Mouse (Mus musculus): ENCODE results near the gene Psd. TPM values are rescaled to one million over a fixed set of nuclear protein-coding genes. Genes with fewer than 3 reads are reported as not detected.

Gene Psd
- 1 to 10 TPM; 1.7 to 2.1 TPM for total RNA-seq (2021)

DNA sequence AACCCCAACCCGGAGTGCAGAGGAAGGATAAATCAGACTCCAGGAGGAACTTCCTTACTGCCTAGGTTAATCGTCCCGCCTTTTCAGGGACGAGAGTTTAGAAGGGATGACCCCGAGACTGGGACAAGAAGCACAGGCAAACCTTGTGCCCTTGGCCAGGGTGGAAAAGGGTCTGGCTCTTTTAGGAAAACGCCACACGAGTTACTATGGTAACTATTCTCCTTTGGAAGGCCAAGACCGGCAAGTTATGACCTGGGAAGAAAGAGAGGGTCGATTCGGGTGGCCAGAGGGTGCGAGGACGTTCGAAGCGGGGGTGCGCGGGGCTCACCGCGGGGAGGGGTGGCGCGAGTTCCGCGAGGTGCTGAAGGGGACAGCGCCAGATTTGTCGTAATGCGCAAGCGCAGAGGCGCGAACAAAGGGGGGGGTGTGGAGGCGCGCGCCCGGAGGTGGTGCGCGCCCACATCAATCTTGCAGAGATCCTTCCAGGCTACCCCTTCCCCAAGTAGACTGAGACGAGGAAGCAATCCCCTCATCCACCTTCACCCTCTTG lies at the start of gene Psd:
Gene Psd, minus strand, starts transcription at position 401 of the 550 bp plus-strand sequence.
- peak; percentile 64 for DNase-seq

DNA sequence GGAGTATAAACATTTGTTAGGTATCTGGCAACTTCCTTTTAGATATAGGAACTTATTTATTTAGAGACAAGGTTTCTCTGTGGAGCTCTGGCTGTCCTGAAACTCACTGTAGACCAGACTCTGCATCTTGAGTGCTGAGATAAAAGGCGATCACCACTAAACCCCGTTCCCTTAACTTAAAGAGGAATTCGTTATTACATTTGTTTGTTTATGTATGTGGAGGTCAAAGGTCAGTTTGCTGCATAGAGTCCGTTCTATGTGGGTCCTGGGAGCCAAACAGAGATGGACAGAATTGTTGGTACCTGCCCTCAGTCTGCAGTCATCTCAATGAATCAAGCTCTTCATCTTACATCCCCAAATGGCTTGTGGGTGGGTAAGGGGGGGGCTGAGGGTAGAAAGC lies 48.9 kb upstream of the Psd start:
- DNase-seq: no peak

DNA sequence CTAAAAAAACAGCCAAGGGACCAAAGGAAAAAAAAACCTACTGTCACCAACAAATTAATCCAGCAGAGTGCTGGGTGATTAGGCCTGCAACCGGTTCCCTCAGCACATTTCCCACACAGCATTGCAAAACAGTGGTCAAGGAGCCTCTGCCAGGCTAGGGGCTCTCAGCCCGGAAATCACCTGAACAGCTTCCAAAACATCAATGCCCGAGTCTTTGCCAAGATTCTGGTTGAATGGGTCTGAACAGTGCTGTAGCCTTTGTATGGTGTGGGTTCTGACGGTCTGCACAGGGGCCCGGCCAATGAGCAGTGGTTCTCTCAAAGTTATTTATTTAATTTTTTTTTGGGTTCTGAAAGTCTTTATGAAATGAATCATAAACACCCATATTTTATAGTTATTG lies 48.5 kb upstream of the Psd start:
- no peak for DNase-seq

DNA sequence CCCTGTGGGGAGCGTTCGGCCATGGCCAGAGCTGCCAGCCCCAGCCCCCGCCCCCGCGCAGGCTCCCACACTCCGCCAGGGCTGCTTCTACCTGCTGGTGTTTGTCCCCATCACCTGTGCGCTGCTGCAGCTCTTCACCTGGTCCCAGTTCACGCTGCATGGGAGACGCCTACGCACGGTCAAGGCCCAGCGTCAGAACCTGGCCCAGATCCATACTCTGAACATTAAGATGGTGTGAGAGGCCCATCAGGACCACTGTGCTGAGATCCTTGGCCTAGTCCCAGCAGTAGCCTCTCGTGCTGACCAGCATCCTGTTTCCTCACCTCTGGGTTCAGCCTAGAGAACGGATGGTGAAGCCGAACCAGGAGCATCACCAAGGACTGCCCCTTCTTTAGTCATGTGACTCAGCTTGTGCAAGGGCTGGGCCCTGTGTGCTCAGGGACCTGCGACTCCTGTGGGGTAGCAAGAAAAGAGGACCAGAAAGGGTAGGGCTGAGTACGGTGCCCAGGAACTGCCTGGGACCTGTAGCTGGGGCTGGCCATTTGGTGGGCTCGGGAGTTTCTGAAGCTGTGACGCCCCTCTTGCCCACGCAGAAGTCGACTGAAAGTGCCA lies 47.6 kb upstream of the Psd start:
- DNase-seq: no peak

DNA sequence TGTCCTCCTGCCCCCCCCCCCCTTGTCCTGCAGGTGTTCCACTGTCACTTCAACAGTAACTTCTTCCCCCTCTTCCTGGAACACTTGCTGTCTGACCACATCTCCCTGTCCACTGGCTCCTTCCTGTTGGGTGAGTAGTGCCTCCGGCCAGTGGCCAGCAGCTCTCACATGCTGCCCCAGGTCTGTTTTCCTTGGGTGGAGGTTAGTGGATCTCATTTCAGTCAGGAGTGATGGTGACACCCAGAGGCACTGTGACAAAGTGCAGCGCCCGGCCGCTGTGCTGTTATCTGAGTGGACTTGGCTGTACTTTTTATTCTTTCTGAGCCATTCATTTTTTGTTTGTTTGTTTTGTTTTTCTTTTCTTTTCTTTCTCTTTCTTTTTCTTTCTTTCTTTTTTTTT lies 42.2 kb upstream of the Psd start:
- DNase-seq: peak; percentile 79

DNA sequence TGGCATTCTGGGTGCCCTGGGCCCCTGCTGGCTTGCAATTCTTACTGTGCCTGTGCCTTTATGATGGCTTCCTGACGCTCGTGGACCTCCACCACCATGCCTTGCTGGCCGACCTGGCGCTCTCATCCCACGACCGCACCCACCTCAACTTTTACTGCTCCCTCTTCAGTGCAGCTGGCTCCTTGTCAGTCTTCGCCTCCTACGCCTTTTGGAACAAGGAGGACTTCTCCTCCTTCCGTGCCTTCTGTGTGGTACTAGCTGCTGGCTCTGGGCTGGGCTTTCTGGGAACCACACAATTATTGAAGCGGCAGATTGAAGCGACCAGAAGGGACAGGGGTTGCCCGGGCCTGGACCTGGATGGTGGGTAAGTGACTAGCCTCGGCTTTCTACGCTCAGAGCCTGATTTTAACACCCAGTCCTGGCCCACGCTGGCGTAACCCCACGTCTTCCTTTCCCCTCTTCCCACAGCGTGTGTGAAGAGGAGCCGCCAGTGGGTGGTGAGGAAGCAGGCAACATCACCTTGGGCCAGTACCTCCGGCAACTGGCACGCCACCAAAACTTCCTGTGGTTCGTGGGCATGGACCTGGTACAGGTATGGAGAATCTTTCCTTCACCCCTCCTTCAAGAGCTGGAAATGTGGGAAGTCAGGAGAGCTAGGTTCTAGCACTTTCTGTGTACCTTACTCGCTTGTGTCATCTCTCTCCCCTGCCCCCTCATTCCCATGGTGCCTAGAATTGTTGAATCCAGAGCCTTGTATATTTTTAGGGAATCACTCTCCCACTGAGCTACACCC lies 41.0 kb upstream of the Psd start:
- no peak for DNase-seq

DNA sequence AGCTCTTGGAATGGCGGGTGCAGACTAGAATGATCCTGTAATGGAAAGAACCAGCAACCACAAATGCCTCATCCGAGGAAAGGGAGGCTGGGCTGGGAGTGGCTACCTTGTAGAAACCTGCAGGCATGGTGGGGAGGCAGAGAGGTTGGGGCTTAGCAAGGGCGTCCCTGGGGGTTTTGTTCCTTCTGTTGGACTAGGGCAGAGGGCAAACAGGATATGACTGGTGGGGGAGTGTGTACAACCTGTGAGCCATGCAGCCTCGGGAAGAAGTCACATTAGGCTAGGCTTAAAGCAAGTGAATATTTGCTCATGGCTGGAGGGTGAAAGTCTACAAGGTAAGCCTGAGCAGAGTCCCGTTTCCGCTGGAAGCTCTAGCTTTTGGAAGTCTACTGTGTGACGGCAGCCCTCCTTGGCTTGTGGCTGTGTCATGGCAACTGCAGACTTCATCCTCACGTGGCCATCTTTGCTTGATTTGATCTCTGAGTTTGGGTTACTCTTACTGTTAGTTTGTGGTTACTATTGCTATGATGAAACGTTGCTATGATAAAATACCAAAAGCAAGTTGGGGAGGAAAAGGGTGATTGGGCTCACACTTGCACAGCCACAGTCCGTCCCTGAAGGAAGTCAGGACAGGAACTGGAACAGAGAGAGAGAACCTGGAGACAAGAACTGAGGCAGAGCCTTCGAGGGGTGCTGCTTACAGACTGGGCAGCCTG lies 36.5 kb upstream of the Psd start:
- no peak for DNase-seq

DNA sequence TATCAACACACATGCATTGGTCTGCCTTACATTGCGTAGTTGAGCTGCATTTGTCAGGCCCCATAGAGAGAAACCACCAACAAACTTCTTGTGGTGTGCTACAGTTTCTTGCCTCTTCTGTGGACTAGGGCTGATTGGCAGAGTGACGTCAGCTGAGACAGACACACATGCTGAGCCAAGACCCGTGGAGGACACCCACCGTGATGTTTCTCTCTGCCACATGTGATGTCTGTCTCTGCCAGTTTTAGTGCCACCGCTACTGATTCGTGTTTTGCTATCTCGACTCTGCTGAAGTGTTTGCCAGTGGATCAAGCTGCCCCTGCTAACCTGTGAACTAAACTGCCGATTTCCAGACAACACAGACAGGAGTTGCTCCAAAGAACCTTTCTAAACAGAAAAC lies 35.1 kb upstream of the Psd start:
- DNase-seq: no peak

DNA sequence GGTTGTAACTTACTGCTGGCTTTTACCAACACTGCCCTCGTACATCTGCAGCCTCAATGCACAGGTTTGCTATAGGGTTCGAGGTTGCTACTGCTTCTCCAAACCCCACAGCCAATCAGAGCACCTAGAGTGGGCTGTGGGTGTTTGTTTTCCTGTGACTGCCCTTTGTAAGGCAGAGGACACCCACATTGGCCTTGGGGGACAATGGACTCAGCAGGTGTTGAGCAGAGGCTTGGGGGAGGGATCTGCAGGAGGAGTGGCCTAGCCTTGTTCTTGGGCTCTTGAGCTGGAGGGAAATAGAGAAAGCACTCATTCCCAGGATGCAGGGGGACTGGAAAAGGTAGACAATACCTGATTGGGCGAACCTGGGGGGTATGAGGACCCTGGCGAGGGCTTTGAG lies 31.4 kb upstream of the Psd start:
- no peak for DNase-seq

DNA sequence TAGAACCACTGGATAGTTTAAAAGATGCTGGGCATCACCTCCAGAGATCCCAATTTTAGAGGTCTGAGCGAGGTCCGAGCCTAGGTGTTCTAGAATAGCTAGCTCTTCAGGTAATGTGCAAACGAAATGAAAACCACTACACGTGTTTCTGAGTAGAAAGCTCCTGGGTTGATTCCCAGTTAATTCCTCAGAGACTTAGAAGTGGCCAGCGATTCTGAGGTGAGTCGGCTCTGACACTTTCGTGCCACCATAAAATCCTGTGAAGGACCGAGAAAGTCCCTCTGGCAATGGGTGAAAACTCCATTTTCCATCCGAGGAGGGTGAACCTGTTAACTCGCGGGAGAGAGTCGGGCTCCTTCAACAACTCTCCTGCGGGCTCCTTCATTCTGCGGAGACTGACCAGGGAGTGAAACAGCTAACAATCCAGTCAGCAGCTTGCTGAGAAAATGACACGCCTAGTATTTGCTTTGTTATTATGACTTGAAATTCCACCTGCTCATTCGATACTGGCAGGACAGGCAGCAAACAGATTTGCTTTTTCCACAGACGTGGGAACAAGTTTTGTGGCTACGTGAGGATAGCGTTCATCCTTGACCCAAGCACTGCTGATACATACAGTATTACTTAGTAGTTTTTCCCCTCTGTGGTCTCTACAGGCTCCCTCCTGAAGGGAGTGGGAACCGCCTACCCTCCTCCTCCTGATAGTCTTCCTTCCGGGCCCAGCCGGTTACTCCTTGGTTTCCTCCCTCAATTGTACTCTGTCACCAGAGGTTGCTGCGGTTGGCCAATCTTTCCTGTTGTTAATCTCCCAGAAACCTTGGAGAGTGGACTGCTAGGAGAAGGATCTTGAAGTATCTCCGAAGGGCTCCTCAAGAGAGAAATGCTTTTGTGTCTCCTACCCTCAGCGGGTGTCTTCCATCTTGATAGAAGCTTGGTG lies 30.7 kb upstream of the Psd start:
- DNase-seq: peak; percentile 39

DNA sequence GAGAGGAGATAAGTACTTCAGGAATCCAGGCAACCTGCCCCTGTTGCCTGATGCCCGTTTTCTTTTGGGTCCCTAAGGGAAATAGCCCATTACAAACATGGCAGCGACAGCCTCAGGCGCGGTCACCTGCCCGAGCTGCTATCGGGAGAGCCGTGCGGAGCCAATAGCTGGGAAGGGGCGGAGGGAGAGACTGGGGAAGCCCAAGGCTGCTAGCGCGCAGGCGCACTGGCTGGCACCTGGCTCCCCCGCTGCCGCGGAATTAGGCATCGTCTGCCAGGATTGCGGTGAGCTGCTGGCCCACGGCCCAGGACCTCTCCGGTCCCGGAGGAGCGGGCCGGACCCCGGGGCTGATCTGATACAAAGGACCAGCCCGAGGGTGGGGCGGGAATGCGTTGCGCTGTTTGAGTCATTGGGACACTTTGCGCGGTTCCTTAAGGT lies 29.8 kb upstream of the Psd start:
- DNase-seq: peak; percentile 86

DNA sequence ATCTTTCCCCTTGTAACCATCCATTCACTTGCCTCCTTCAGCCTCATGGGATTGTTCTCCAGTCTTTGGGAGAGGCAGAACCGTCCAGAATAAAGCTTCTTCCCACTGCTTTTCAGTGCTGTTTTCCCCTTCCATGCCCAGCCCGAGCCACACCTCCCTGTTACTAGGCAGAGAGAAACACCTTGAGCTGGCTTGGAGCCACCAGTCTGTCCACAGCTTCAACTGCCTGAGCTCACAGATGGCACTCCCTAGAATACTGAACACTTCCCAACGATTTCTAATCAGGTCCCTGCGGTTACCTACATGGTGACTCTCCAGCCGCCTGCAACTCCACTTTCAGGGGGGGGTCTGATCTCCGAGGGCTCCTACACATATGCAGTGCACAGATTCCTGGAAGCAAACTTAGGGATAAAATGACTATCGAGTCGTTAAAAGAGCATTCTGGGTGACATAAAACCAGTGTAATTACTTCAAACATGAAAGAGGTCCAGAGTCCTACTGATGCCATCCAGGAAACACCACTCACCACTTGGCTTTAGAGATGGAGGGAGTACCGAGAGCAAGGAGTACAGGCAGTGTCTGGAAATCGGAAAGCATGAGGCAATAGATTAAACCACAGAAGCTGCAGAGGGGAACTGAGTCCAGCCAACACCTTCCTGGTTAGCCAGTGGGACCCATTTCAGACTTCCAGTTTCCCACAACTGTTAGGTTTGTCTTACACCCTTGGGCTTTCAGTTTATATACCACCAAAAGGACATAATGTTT lies 23.4 kb upstream of the Psd start, which contains the start of gene 2310034G01Rik:
Gene 2310034G01Rik, minus strand, starts transcription at position 135 of the 765 bp plus-strand sequence.
- DNase-seq: no peak

DNA sequence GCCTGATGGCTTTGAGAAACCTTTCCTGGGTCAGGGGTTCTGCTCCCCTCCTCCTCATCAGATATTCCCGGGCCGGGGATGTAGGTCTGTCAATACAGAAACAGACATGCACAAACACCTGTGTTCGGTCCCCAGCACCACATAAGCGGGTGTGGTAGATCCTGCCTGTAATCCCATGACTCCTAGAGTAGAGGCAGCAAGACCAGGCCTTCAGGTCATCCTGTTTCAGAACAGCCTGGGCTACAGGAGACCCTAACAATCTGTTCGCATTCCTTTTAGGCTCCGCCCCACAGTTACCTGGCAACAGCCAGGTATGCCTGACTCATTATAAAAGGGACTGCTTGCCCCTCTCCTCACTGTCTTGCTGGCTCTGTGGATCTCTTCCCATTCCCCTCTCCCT lies 22.6 kb upstream of the Psd start:
- DNase-seq: no peak

DNA sequence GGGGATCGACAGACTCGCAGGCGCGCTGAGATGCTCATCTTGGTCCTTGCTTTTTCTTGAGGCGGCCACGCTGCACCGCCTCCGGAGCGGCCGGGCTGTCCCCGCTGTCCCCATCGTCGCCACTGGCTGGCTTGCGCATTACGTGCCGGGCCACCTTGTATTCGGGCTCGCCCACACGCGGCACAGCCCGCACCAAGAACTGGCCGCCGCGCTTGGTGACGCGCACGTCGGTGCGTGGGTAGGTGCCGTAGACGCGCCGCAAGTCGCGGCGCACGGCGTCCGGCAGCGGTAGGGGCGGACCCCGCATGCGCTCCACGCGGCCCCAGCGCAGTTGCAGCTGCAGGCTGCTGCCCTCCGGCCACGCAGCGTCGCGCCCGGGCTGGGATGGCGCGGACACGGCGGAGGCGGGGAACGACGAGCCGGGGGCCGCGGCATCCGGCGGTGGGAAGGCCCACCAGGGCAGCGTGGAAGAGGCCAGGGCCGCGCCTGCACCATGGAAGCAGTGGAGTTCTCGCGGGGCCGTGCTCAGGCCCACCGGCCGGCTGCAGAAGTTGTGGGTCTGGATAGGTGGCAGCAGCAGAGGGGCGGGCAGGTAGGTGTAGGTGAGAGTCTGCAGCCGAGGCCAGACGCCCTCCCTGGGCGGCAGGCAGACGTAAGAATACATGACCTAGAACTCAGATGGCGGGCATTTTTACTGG lies 22.0 kb upstream of the Psd start:
- DNase-seq: peak; percentile 78

DNA sequence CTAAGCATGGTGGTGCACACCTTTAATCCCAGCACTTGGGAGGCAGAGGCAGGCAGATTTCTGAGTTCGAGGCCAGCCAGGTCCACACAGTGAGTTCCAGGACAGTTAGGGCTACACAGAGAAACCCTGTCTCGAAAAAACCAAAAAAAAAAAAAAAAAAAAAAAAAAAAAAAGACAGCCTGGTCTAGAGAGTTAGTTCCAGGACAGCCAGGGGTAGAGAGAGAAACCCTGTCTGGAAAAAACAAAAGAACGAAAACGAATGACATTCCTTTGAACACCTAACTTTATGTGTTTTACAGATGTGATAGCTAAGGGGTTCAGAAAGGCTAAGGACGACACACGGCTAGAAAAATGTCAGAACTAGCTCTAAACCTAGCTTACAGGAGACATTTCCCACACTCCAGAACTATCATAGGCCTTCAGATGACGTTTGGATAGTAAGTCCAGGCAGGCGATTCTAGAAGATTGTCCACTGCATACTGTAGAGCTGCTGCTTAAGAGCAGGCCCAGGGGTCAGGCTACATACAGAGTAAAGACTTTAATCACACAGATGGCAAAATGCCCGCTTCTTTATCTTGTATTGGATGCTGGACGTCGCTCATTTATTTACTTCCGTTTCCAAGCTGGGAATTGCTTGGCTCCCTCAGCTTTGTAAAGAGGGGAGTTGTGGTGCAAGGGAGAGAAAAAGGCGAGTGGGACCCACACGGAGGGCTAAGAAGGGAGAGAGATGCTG lies 21.1 kb upstream of the Psd start:
- DNase-seq: no peak

DNA sequence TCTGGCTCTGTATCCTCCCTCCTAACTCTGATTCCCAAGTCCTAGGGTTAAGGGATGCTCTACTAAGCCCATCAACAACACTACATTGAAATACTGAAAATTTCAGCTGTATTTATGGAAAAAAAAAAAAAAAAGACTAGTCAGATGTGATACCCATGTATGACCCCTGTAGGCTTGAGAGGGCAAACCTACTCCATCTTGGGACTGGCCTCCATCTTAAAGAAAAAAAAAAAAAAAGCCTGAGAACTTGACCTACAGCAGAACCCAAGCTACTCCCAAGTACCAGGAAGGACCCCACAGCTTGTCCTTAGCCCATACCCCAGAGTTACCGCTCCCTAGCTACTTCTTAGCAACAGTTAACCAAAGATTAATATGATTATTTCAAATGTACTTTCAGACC lies 20.2 kb upstream of the Psd start:
- no peak for DNase-seq

DNA sequence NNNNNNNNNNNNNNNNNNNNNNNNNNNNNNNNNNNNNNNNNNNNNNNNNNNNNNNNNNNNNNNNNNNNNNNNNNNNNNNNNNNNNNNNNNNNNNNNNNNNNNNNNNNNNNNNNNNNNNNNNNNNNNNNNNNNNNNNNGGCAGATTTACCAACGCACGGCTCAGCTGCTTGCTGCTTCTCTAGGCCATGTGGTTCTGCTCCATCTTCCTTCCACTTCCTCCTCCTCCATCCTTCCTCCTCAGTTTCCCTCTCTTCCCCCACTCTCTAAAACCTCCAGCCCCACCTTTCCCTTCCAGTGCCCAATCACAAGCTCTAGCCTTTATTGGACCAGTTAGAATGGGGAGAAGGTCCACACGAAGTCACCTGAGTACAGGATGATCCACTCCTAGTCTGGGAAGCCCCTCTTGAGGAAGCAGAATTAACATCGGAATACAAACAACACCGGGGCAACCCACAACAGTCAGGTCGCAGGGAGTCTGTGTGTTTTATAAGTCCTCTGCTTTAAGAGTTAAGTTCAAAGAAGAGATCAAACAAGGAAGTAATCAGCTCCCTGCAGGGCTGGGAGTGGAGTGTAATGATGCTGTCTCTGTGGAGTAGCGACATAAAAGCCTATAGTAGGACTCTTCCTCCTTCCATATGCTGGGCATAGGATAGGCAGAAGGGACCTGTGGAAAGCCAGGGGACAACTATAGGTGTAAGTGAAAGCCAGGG lies 17.9 kb upstream of the Psd start:
- no peak for DNase-seq

DNA sequence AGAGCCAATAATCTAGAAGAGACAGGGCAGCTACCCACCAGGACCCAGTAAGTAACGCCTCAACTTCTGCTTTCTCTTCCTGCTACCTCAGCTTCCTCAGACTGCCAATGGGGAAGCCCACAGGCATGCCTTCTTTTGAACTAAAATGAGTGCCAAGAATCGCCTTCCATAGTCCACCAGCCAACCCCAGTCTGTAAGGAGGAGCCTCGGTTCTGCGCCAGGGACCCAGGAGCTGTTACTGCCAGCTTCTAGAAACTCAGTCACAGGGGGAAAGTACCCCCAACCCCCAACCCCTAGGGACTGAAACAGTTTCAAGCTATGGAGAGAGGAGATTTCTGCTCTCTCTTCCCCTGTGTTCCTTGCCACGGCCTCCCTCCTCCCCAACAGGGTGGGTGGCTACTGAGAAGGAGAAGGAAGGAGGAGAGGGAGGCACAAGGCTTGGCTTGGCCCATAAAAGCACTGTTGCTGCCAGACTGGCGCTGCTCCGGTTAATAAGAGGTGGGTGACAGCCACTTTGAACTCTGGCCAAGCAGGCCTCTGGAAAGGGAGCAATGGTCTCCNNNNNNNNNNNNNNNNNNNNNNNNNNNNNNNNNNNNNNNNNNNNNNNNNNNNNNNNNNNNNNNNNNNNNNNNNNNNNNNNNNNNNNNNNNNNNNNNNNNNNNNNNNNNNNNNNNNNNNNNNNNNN lies 12.5 kb upstream of the Psd start:
- DNase-seq: peak; percentile 76

DNA sequence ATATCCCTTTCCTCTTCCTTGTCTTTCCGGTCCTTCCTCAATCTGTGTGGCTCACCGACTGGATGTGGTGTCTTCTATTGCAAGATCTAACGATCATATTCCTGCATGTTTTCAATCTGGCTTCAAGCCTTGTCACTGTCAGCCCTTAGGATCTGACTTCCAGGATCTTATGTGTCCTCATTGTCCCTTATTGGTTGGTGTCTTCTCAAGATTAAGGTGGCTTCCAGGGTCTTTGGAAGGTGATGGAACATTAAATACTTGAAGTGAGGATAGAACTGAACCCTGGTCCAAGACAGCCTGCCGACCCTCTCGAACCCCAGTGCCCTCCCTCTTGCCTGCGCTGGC lies 12.0 kb upstream of the Psd start:
- no peak for DNase-seq

Data from heart, postnatal 4 days (tissue).